Mouse (Mus musculus): ENCODE data around the gene Cyp4a10. TPM values are rescaled to one million over a fixed set of nuclear protein-coding genes. Genes with fewer than 3 reads are reported as not detected.

The Cyp4a10 gene
- total RNA-seq, 2 experiments from 2014 or later: not detected

Other genes with a start within 250 kb of the Cyp4a10 start
- gene Cyp4a12a, start 219.2 kb upstream of the Cyp4a10 start, total RNA-seq (2021): not detected
- gene Cyp4a12b, start 106.6 kb upstream of the Cyp4a10 start, total RNA-seq (2021): not detected
- gene Cyp4a30b, start 65.7 kb upstream of the Cyp4a10 start, total RNA-seq (2021): not detected
- gene Cyp4a14, start 22.1 kb upstream of the Cyp4a10 start, total RNA-seq (2021): not detected
- not detected for gene Cyp4a31, start 45.4 kb downstream of the Cyp4a10 start, total RNA-seq (2021)
- gene Cyp4a32, start 82.7 kb downstream of the Cyp4a10 start, total RNA-seq (2021): not detected
- 1 to 10 TPM; 2.1 to 2.7 TPM for gene Cyp4b1, start 129.5 kb downstream of the Cyp4a10 start, total RNA-seq (2021)
- 10 to 100 TPM; 32.0 to 34.8 TPM for gene Efcab14, start 219.5 kb downstream of the Cyp4a10 start, total RNA-seq (2021)